Mouse (Mus musculus) midbrain, embryonic 14.5 days (tissue): ENCODE data around the gene Thbs2. TPM values are rescaled to one million over a fixed set of nuclear protein-coding genes. Genes with fewer than 3 reads are reported as not detected.

Experiments
- ATAC-seq: fragments of 200-750 bp; cut with Nextera tagmentation; 2 replicates; pipeline ENCODE4 v1.8.0; 2017; ENCODE audit warnings: moderate number of reproducible peaks, moderate library complexity; ENCODE audit not compliant: low FRiP score, low TSS enrichment
- DNase-seq: peaks from one replicate; pipeline ENCODE4 v3.0.0-alpha.2; 2015
- H3K27ac ChIP-seq: fragments of 300-500 bp; sonication (generic); replicated peaks from 2 replicates; pipeline ENCODE4 v1.5.1; 2014; ENCODE audit warnings: mild to moderate bottlenecking, low read depth, low read length, moderate library complexity
- H3K27me3 ChIP-seq: fragments of 300-500 bp; sonication (generic); 2 replicates; pipeline ENCODE4 v1.6.1; 2014; ENCODE audit warnings: low read length, control low read depth, mixed read lengths; ENCODE audit not compliant: control insufficient read depth, insufficient read depth
- H3K36me3 ChIP-seq: fragments of 300-500 bp; sonication (generic); 2 replicates; pipeline ENCODE4 v1.6.1; 2014; ENCODE audit warnings: low read length, control low read depth; ENCODE audit not compliant: control insufficient read depth, insufficient read depth
- H3K4me1 ChIP-seq: fragments of 300-500 bp; sonication (generic); 2 replicates; pipeline ENCODE4 v1.6.1; 2014; ENCODE audit warnings: mild to moderate bottlenecking, antibody characterized with exemption, low read length, control low read depth; ENCODE audit not compliant: control insufficient read depth, insufficient read depth
- H3K4me2 ChIP-seq: fragments of 300-500 bp; sonication (generic); 2 replicates; pipeline ENCODE4 v1.6.1; 2014; ENCODE audit warnings: mild to moderate bottlenecking, low read length, moderate library complexity
- H3K4me3 ChIP-seq: fragments of 300-500 bp; sonication (generic); replicated peaks from 2 replicates; pipeline ENCODE4 v1.5.1; 2014; ENCODE audit warnings: low read depth, low read length
- H3K9ac ChIP-seq: fragments of 300-500 bp; sonication (generic); replicated peaks from 2 replicates; pipeline ENCODE4 v1.6.1; 2014; ENCODE audit warnings: mild to moderate bottlenecking, low read length, moderate library complexity
- H3K9me3 ChIP-seq: fragments of 300-500 bp; sonication (generic); 2 replicates; pipeline ENCODE4 v1.6.1; 2016; ENCODE audit warnings: low read length, control low read depth, mixed read lengths; ENCODE audit not compliant: control insufficient read depth
- WGBS: fragments of 180-500 bp; shearing (Covaris S2); extraction: QIAGEN DNeasy Blood & Tissue Kit; methylation state at CpG from one replicate; pipeline ENCODE4 v1.1.7; 2014; 5-methylcytosine and 5-hydroxymethylcytosine counted together
- polyA plus RNA-seq: library from polyadenylated mRNA; unstranded; fragments of >200 nt; fragmentation: Nextera tagmentation; extraction: Ambion mirVana; gene quantifications from 2 replicates; pipeline ENCODE4 v1.2.1, GENCODE M21; 2014

Thbs2 gene
- polyA plus RNA-seq, 1 experiment from 2014 or later = 1.7 TPM

GRCm38 (mm10) chr17:14703771-14704170 lies 9.7 kb upstream of the Thbs2 start:
- Histone ChIP-seq H3K9me3 (no peaks in the 10 kb centered on the region), H3K4me3 (no peak overlapping the region), H3K9ac (no peak overlapping the region), H3K36me3 (no peaks in the 10 kb centered on the region), H3K4me1 (no peaks in the 10 kb centered on the region), H3K27ac (no peak overlapping the region), H3K27me3 (no peaks in the 10 kb centered on the region), H3K4me2 (no peak overlapping the region)
- 84% methylated on average over 6 of the region's 6 CpGs for WGBS
- ATAC-seq = no peak
- no peak for DNase-seq

- Histone ChIP-seq H3K9me3 (no peaks in the 10 kb centered on the region), H3K4me1 (no peaks in the 10 kb centered on the region), H3K4me3 (no peak overlapping the region), H3K4me2 (no peak overlapping the region), H3K36me3 (no peaks in the 10 kb centered on the region), H3K27ac (no peak overlapping the region), H3K27me3 (no peaks in the 10 kb centered on the region), H3K9ac (no peak overlapping the region)
- 79% methylated on average over 4 of the region's 4 CpGs for WGBS
- ATAC-seq = no peak
- DNase-seq = no peak
Observed at GRCm38 (mm10) chr17:14703268-14703667, 9.2 kb upstream of the Thbs2 start.

GRCm38 (mm10) chr17:14702701-14703100 lies 8.7 kb upstream of the Thbs2 start:
- H3K4me1 ChIP-seq = no peaks in the 10 kb centered on the region
- no peaks in the 10 kb centered on the region for H3K9me3 ChIP-seq
- DNase-seq = no peak
- H3K27ac ChIP-seq = no peak overlapping the region
- H3K36me3 ChIP-seq = no peaks in the 10 kb centered on the region
- no peak for ATAC-seq
- no peaks in the 10 kb centered on the region for H3K27me3 ChIP-seq
- WGBS = 51% methylated on average over 3 of the region's 3 CpGs
- no peak overlapping the region for H3K9ac ChIP-seq
- H3K4me3 ChIP-seq = no peak overlapping the region
- H3K4me2 ChIP-seq = no peak overlapping the region

GRCm38 (mm10) chr17:14701891-14702290 lies 7.9 kb upstream of the Thbs2 start:
- 70% methylated on average over 2 of the region's 2 CpGs for WGBS
- Histone ChIP-seq H3K36me3 (no peaks in the 10 kb centered on the region), H3K4me1 (no peaks in the 10 kb centered on the region), H3K9ac (no peak overlapping the region), H3K4me2 (no peak overlapping the region), H3K27me3 (no peaks in the 10 kb centered on the region), H3K9me3 (no peaks in the 10 kb centered on the region), H3K4me3 (no peak overlapping the region), H3K27ac (no peak overlapping the region)
- ATAC-seq (no peak), DNase-seq (no peak)

GRCm38 (mm10) chr17:14700204-14700603 lies 6.2 kb upstream of the Thbs2 start:
- 82% methylated on average over 5 of the region's 5 CpGs for WGBS
- H3K9me3 ChIP-seq = no peaks in the 10 kb centered on the region
- ATAC-seq = no peak
- H3K27ac ChIP-seq = no peak overlapping the region
- H3K9ac ChIP-seq = no peak overlapping the region
- H3K4me2 ChIP-seq = no peak overlapping the region
- H3K36me3 ChIP-seq = no peaks in the 10 kb centered on the region
- no peak for DNase-seq
- H3K4me1 ChIP-seq = no peaks in the 10 kb centered on the region
- no peak overlapping the region for H3K4me3 ChIP-seq
- no peaks in the 10 kb centered on the region for H3K27me3 ChIP-seq

GRCm38 (mm10) chr17:14698188-14698587 lies 4.2 kb upstream of the Thbs2 start:
- DNase-seq = no peak
- no peak for ATAC-seq
- WGBS = 74% methylated on average over 6 of the region's 6 CpGs
- H3K4me3 ChIP-seq = no peak overlapping the region
- no peaks in the 10 kb centered on the region for H3K27me3 ChIP-seq
- H3K9me3 ChIP-seq = no peaks in the 10 kb centered on the region
- H3K4me1 ChIP-seq = peaks cover 12% of the 10 kb centered on the region; the same call in 1 of the 2 replicates
- no peak overlapping the region for H3K9ac ChIP-seq
- no peaks in the 10 kb centered on the region for H3K36me3 ChIP-seq
- no peak overlapping the region for H3K4me2 ChIP-seq
- no peak overlapping the region for H3K27ac ChIP-seq

GRCm38 (mm10) chr17:14697096-14697495 lies 3.1 kb upstream of the Thbs2 start:
- WGBS = 89% methylated on average over 6 of the region's 6 CpGs
- peaks cover 13% of the 10 kb centered on the region; the same call in 1 of the 2 replicates for H3K4me1 ChIP-seq
- ATAC-seq (no peak), DNase-seq (no peak)
- H3K4me2 ChIP-seq = no peak overlapping the region
- no peaks in the 10 kb centered on the region for H3K9me3 ChIP-seq
- H3K36me3 ChIP-seq = no peaks in the 10 kb centered on the region
- H3K27me3 ChIP-seq = no peaks in the 10 kb centered on the region
- no peak overlapping the region for H3K4me3 ChIP-seq
- no peak overlapping the region for H3K9ac ChIP-seq
- no peak overlapping the region for H3K27ac ChIP-seq

GRCm38 (mm10) chr17:14696281-14696795 lies 2.3 kb upstream of the Thbs2 start:
- ATAC-seq = no peak
- Histone ChIP-seq H3K4me3 (no peak overlapping the region), H3K27ac (no peak overlapping the region), H3K9me3 (no peaks in the 10 kb centered on the region), H3K4me1 (peaks cover 13% of the 10 kb centered on the region; the same call in 1 of the 2 replicates), H3K9ac (no peak overlapping the region), H3K4me2 (no peak overlapping the region), H3K27me3 (no peaks in the 10 kb centered on the region), H3K36me3 (no peaks in the 10 kb centered on the region)
- no peak for DNase-seq
- 92% methylated on average over 6 of the region's 6 CpGs for WGBS
